Mouse (Mus musculus): ENCODE data around the gene Stat3. TPM values are rescaled to one million over a fixed set of nuclear protein-coding genes. Genes with fewer than 3 reads are reported as not detected.

Stat3 gene
- polyA plus RNA-seq, 1 experiment from 2014 or later: 42.9 TPM

GRCm38 (mm10) chr11:100960540-100960939, 21.2 kb upstream of the Stat3 start:
- peaks cover 15% of the 10 kb centered on the region for H3K36me3 ChIP-seq (ENCODE audit: control insufficient read depth, insufficient read depth, low read length)
- DNase-seq (ENCODE audit: low spot score) (no peak), ATAC-seq (replicated peaks; ENCODE audit: low FRiP score, low TSS enrichment, low read depth) (no peak)
- H3K4me2 ChIP-seq (ENCODE audit: low read length): no peak overlapping the region
- no peak overlapping the region for H3K27ac ChIP-seq (ENCODE audit: low read depth)
- peaks cover 14% of the 10 kb centered on the region for H3K4me1 ChIP-seq (replicated peaks; ENCODE audit: control insufficient read depth, insufficient read depth, low read length)
- H3K9ac ChIP-seq (ENCODE audit: low read length): no peak overlapping the region
- H3K27me3 ChIP-seq (replicated peaks; ENCODE audit: control insufficient read depth, insufficient read depth, low read length): peaks cover 17% of the 10 kb centered on the region
- 27% methylated on average over 6 of the region's 6 CpGs for WGBS
- H3K9me3 ChIP-seq (ENCODE audit: control insufficient read depth, low read length): no peaks in the 10 kb centered on the region
- no peak overlapping the region for H3K4me3 ChIP-seq (ENCODE audit: low read depth, low read length)

- WGBS: 32% methylated on average over 3 of the region's 3 CpGs
- Histone ChIP-seq H3K9me3 (ENCODE audit: control insufficient read depth, low read length) (no peaks in the 10 kb centered on the region), H3K27me3 (replicated peaks; ENCODE audit: control insufficient read depth, insufficient read depth, low read length) (peaks cover 17% of the 10 kb centered on the region), H3K4me3 (ENCODE audit: low read depth, low read length) (no peak overlapping the region), H3K4me1 (replicated peaks; ENCODE audit: control insufficient read depth, insufficient read depth, low read length) (peaks cover 14% of the 10 kb centered on the region), H3K27ac (ENCODE audit: low read depth) (peak overlapping the region; percentile 14), H3K4me2 (ENCODE audit: low read length) (peak overlapping the region; percentile 34), H3K9ac (ENCODE audit: low read length) (no peak overlapping the region), H3K36me3 (ENCODE audit: control insufficient read depth, insufficient read depth, low read length) (peaks cover 15% of the 10 kb centered on the region)
- DNase-seq (ENCODE audit: low spot score) (no peak), ATAC-seq (replicated peaks; ENCODE audit: low FRiP score, low TSS enrichment, low read depth) (no peak)
Observed at GRCm38 (mm10) chr11:100959826-100960225, 20.5 kb upstream of the Stat3 start.

- Histone ChIP-seq H3K4me1 (replicated peaks; ENCODE audit: control insufficient read depth, insufficient read depth, low read length) (peaks cover 14% of the 10 kb centered on the region), H3K4me3 (ENCODE audit: low read depth, low read length) (peak overlapping the region; percentile 10; the same call in 1 of the 2 replicates), H3K9ac (ENCODE audit: low read length) (no peak overlapping the region), H3K27me3 (replicated peaks; ENCODE audit: control insufficient read depth, insufficient read depth, low read length) (peaks cover 17% of the 10 kb centered on the region), H3K4me2 (ENCODE audit: low read length) (peak overlapping the region; percentile 34), H3K36me3 (ENCODE audit: control insufficient read depth, insufficient read depth, low read length) (peaks cover 15% of the 10 kb centered on the region), H3K9me3 (ENCODE audit: control insufficient read depth, low read length) (no peaks in the 10 kb centered on the region), H3K27ac (ENCODE audit: low read depth) (no peak overlapping the region)
- 4% methylated on average over 14 of the region's 14 CpGs for WGBS
- ATAC-seq (replicated peaks; ENCODE audit: low FRiP score, low TSS enrichment, low read depth): no peak
- DNase-seq (ENCODE audit: low spot score): peak; percentile 87
Observed at GRCm38 (mm10) chr11:100959464-100959810, 20.1 kb upstream of the Stat3 start.

- Histone ChIP-seq H3K4me2 (ENCODE audit: low read length) (peak overlapping the region; percentile 34), H3K4me3 (ENCODE audit: low read depth, low read length) (peak overlapping the region; percentile 10; the same call in 1 of the 2 replicates), H3K36me3 (ENCODE audit: control insufficient read depth, insufficient read depth, low read length) (peaks cover 15% of the 10 kb centered on the region), H3K9me3 (ENCODE audit: control insufficient read depth, low read length) (no peaks in the 10 kb centered on the region), H3K9ac (ENCODE audit: low read length) (no peak overlapping the region), H3K27me3 (replicated peaks; ENCODE audit: control insufficient read depth, insufficient read depth, low read length) (peaks cover 17% of the 10 kb centered on the region), H3K4me1 (replicated peaks; ENCODE audit: control insufficient read depth, insufficient read depth, low read length) (peaks cover 14% of the 10 kb centered on the region), H3K27ac (ENCODE audit: low read depth) (no peak overlapping the region)
- ATAC-seq (replicated peaks; ENCODE audit: low FRiP score, low TSS enrichment, low read depth) (0 out of 2 replicates have a peak, but pooled peaks have one; percentile 7), DNase-seq (ENCODE audit: low spot score) (peak; percentile 59)
- WGBS: 23% methylated on average over 76 of the region's 76 CpGs
Observed at GRCm38 (mm10) chr11:100958613-100959463, 19.5 kb upstream of the Stat3 start.

- Histone ChIP-seq H3K27ac (ENCODE audit: low read depth) (no peak overlapping the region), H3K4me2 (ENCODE audit: low read length) (no peak overlapping the region), H3K36me3 (ENCODE audit: control insufficient read depth, insufficient read depth, low read length) (peaks cover 15% of the 10 kb centered on the region), H3K9ac (ENCODE audit: low read length) (no peak overlapping the region), H3K9me3 (ENCODE audit: control insufficient read depth, low read length) (no peaks in the 10 kb centered on the region), H3K4me1 (replicated peaks; ENCODE audit: control insufficient read depth, insufficient read depth, low read length) (peaks cover 14% of the 10 kb centered on the region), H3K27me3 (replicated peaks; ENCODE audit: control insufficient read depth, insufficient read depth, low read length) (peaks cover 17% of the 10 kb centered on the region), H3K4me3 (ENCODE audit: low read depth, low read length) (no peak overlapping the region)
- DNase-seq (ENCODE audit: low spot score) (peak; percentile 63), ATAC-seq (replicated peaks; ENCODE audit: low FRiP score, low TSS enrichment, low read depth) (no peak)
- 45% methylated on average over 6 of the region's 6 CpGs for WGBS
Observed at GRCm38 (mm10) chr11:100957915-100958469, 18.7 kb upstream of the Stat3 start.

- no peaks in the 10 kb centered on the region for H3K9me3 ChIP-seq (ENCODE audit: control insufficient read depth, low read length)
- H3K36me3 ChIP-seq (ENCODE audit: control insufficient read depth, insufficient read depth, low read length): peaks cover 15% of the 10 kb centered on the region
- H3K27me3 ChIP-seq (replicated peaks; ENCODE audit: control insufficient read depth, insufficient read depth, low read length): peaks cover 17% of the 10 kb centered on the region
- ATAC-seq (replicated peaks; ENCODE audit: low FRiP score, low TSS enrichment, low read depth): no peak
- no peak overlapping the region for H3K4me2 ChIP-seq (ENCODE audit: low read length)
- peaks cover 15% of the 10 kb centered on the region for H3K4me1 ChIP-seq (replicated peaks; ENCODE audit: control insufficient read depth, insufficient read depth, low read length)
- H3K4me3 ChIP-seq (ENCODE audit: low read depth, low read length): no peak overlapping the region
- H3K9ac ChIP-seq (ENCODE audit: low read length): no peak overlapping the region
- DNase-seq (ENCODE audit: low spot score): peak; percentile 100
- no peak overlapping the region for H3K27ac ChIP-seq (ENCODE audit: low read depth)
- WGBS: 2% methylated on average over 5 of the region's 5 CpGs
Observed at GRCm38 (mm10) chr11:100957244-100957643, 17.9 kb upstream of the Stat3 start.

GRCm38 (mm10) chr11:100949540-100949939, 10.2 kb upstream of the Stat3 start:
- 91% methylated on average over 1 of the region's 1 CpGs for WGBS
- ATAC-seq (replicated peaks; ENCODE audit: low FRiP score, low TSS enrichment, low read depth): no peak
- DNase-seq (ENCODE audit: low spot score): no peak

GRCm38 (mm10) chr11:100948317-100948716, 9.0 kb upstream of the Stat3 start:
- no peak overlapping the region for H3K4me3 ChIP-seq (ENCODE audit: low read depth, low read length)
- no peaks in the 10 kb centered on the region for H3K36me3 ChIP-seq (ENCODE audit: control insufficient read depth, insufficient read depth, low read length)
- H3K27me3 ChIP-seq (replicated peaks; ENCODE audit: control insufficient read depth, insufficient read depth, low read length): no peaks in the 10 kb centered on the region
- no peak overlapping the region for H3K4me2 ChIP-seq (ENCODE audit: low read length)
- peaks cover 6% of the 10 kb centered on the region; the same call in 1 of the 2 replicates for H3K4me1 ChIP-seq (replicated peaks; ENCODE audit: control insufficient read depth, insufficient read depth, low read length)
- ATAC-seq (replicated peaks; ENCODE audit: low FRiP score, low TSS enrichment, low read depth) (no peak), DNase-seq (ENCODE audit: low spot score) (no peak)
- no peak overlapping the region for H3K9ac ChIP-seq (ENCODE audit: low read length)
- H3K9me3 ChIP-seq (ENCODE audit: control insufficient read depth, low read length): peaks cover 8% of the 10 kb centered on the region; the same call in 1 of the 2 replicates
- no peak overlapping the region for H3K27ac ChIP-seq (ENCODE audit: low read depth)
- WGBS: 44% methylated on average over 4 of the region's 4 CpGs

More at GRCm38 (mm10) chr11:100949540-100949939, 10.2 kb upstream of the Stat3 start:
- Histone ChIP-seq H3K4me1 (replicated peaks; ENCODE audit: control insufficient read depth, insufficient read depth, low read length) (peaks cover 6% of the 10 kb centered on the region; the same call in 1 of the 2 replicates), H3K4me3 (ENCODE audit: low read depth, low read length) (no peak overlapping the region), H3K9me3 (ENCODE audit: control insufficient read depth, low read length) (peaks cover 8% of the 10 kb centered on the region; the same call in 1 of the 2 replicates), H3K27ac (ENCODE audit: low read depth) (no peak overlapping the region), H3K9ac (ENCODE audit: low read length) (no peak overlapping the region), H3K36me3 (ENCODE audit: control insufficient read depth, insufficient read depth, low read length) (no peaks in the 10 kb centered on the region), H3K4me2 (ENCODE audit: low read length) (no peak overlapping the region), H3K27me3 (replicated peaks; ENCODE audit: control insufficient read depth, insufficient read depth, low read length) (no peaks in the 10 kb centered on the region)
